Mouse (Mus musculus): ENCODE data around the gene Arntl. TPM values are rescaled to one million over a fixed set of nuclear protein-coding genes. Genes with fewer than 3 reads are reported as not detected.

Gene Arntl
- polyA plus RNA-seq, 1 experiment from 2014 or later, result 9.0 TPM

GRCm38 (mm10) chr7:113183787-113184186 is 23.5 kb upstream of the Arntl start:
- Histone ChIP-seq H3K9me3 (ENCODE audit: control insufficient read depth, low read length) (no peaks in the 10 kb centered on the region), H3K4me3 (ENCODE audit: low read depth, low read length) (no peak overlapping the region), H3K27ac (replicated peaks; ENCODE audit: low read depth, low read length) (no peak overlapping the region), H3K9ac (ENCODE audit: low read length) (no peak overlapping the region), H3K36me3 (ENCODE audit: control insufficient read depth, insufficient read depth, low read length) (no peaks in the 10 kb centered on the region), H3K4me1 (ENCODE audit: control insufficient read depth, insufficient read depth, low read length) (no peaks in the 10 kb centered on the region), H3K27me3 (ENCODE audit: control insufficient read depth, insufficient read depth, low read length) (no peaks in the 10 kb centered on the region), H3K4me2 (ENCODE audit: low read depth, severe bottlenecking) (no peak overlapping the region)
- WGBS, result 85% methylated on average over 8 of the region's 8 CpGs
- no peak for DNase-seq (ENCODE audit: low spot score)
- no peak for ATAC-seq (ENCODE audit: insufficient number of reproducible peaks, low FRiP score, low TSS enrichment, low read depth)

- DNase-seq (ENCODE audit: low spot score) (no peak), ATAC-seq (ENCODE audit: insufficient number of reproducible peaks, low FRiP score, low TSS enrichment, low read depth) (no peak)
These were observed 22.2 kb upstream of the Arntl start for GRCm38 (mm10) chr7:113185056-113185455.

GRCm38 (mm10) chr7:113186041-113186800 is 21.0 kb upstream of the Arntl start:
- 57% methylated on average over 10 of the region's 10 CpGs for WGBS
- Histone ChIP-seq H3K9me3 (ENCODE audit: control insufficient read depth, low read length) (no peaks in the 10 kb centered on the region), H3K4me1 (ENCODE audit: control insufficient read depth, insufficient read depth, low read length) (no peaks in the 10 kb centered on the region), H3K27me3 (ENCODE audit: control insufficient read depth, insufficient read depth, low read length) (no peaks in the 10 kb centered on the region), H3K4me3 (ENCODE audit: low read depth, low read length) (no peak overlapping the region), H3K4me2 (ENCODE audit: low read depth, severe bottlenecking) (no peak overlapping the region), H3K9ac (ENCODE audit: low read length) (no peak overlapping the region), H3K27ac (replicated peaks; ENCODE audit: low read depth, low read length) (no peak overlapping the region), H3K36me3 (ENCODE audit: control insufficient read depth, insufficient read depth, low read length) (no peaks in the 10 kb centered on the region)
- no peak for ATAC-seq (ENCODE audit: insufficient number of reproducible peaks, low FRiP score, low TSS enrichment, low read depth)
- DNase-seq (ENCODE audit: low spot score), result no peak

More at GRCm38 (mm10) chr7:113185056-113185455, 22.2 kb upstream of the Arntl start:
- no peak overlapping the region for H3K4me3 ChIP-seq (ENCODE audit: low read depth, low read length)
- no peaks in the 10 kb centered on the region for H3K27me3 ChIP-seq (ENCODE audit: control insufficient read depth, insufficient read depth, low read length)
- H3K4me2 ChIP-seq (ENCODE audit: low read depth, severe bottlenecking), result no peak overlapping the region
- H3K9me3 ChIP-seq (ENCODE audit: control insufficient read depth, low read length), result no peaks in the 10 kb centered on the region
- no peak overlapping the region for H3K27ac ChIP-seq (replicated peaks; ENCODE audit: low read depth, low read length)
- no peaks in the 10 kb centered on the region for H3K4me1 ChIP-seq (ENCODE audit: control insufficient read depth, insufficient read depth, low read length)
- H3K36me3 ChIP-seq (ENCODE audit: control insufficient read depth, insufficient read depth, low read length), result no peaks in the 10 kb centered on the region
- no peak overlapping the region for H3K9ac ChIP-seq (ENCODE audit: low read length)

GRCm38 (mm10) chr7:113188091-113188490 is 19.2 kb upstream of the Arntl start:
- Histone ChIP-seq H3K4me3 (ENCODE audit: low read depth, low read length) (no peak overlapping the region), H3K27me3 (ENCODE audit: control insufficient read depth, insufficient read depth, low read length) (no peaks in the 10 kb centered on the region), H3K27ac (replicated peaks; ENCODE audit: low read depth, low read length) (no peak overlapping the region), H3K4me2 (ENCODE audit: low read depth, severe bottlenecking) (no peak overlapping the region), H3K36me3 (ENCODE audit: control insufficient read depth, insufficient read depth, low read length) (no peaks in the 10 kb centered on the region), H3K9me3 (ENCODE audit: control insufficient read depth, low read length) (no peaks in the 10 kb centered on the region), H3K9ac (ENCODE audit: low read length) (no peak overlapping the region), H3K4me1 (ENCODE audit: control insufficient read depth, insufficient read depth, low read length) (no peaks in the 10 kb centered on the region)
- ATAC-seq (ENCODE audit: insufficient number of reproducible peaks, low FRiP score, low TSS enrichment, low read depth), result no peak
- no peak for DNase-seq (ENCODE audit: low spot score)
- 60% methylated on average over 2 of the region's 2 CpGs for WGBS

- no peaks in the 10 kb centered on the region for H3K9me3 ChIP-seq (ENCODE audit: control insufficient read depth, low read length)
- whole genome bisulfite sequencing, result 40% methylated on average over 9 of the region's 9 CpGs
These were observed 18.7 kb upstream of the Arntl start for GRCm38 (mm10) chr7:113188566-113188965.

GRCm38 (mm10) chr7:113191787-113192186 is 15.5 kb upstream of the Arntl start:
- DNase-seq (ENCODE audit: low spot score) (no peak), ATAC-seq (ENCODE audit: insufficient number of reproducible peaks, low FRiP score, low TSS enrichment, low read depth) (no peak)
- Histone ChIP-seq H3K4me1 (ENCODE audit: control insufficient read depth, insufficient read depth, low read length) (no peaks in the 10 kb centered on the region), H3K27ac (replicated peaks; ENCODE audit: low read depth, low read length) (no peak overlapping the region), H3K27me3 (ENCODE audit: control insufficient read depth, insufficient read depth, low read length) (no peaks in the 10 kb centered on the region), H3K4me2 (ENCODE audit: low read depth, severe bottlenecking) (no peak overlapping the region), H3K9me3 (ENCODE audit: control insufficient read depth, low read length) (no peaks in the 10 kb centered on the region), H3K4me3 (ENCODE audit: low read depth, low read length) (no peak overlapping the region), H3K36me3 (ENCODE audit: control insufficient read depth, insufficient read depth, low read length) (no peaks in the 10 kb centered on the region), H3K9ac (ENCODE audit: low read length) (no peak overlapping the region)
- 47% methylated on average over 1 of the region's 1 CpGs for WGBS

More at GRCm38 (mm10) chr7:113188566-113188965, 18.7 kb upstream of the Arntl start:
- H3K36me3 ChIP-seq (ENCODE audit: control insufficient read depth, insufficient read depth, low read length), result no peaks in the 10 kb centered on the region
- no peaks in the 10 kb centered on the region for H3K27me3 ChIP-seq (ENCODE audit: control insufficient read depth, insufficient read depth, low read length)
- ATAC-seq (ENCODE audit: insufficient number of reproducible peaks, low FRiP score, low TSS enrichment, low read depth), result no peak
- no peak overlapping the region for H3K4me2 ChIP-seq (ENCODE audit: low read depth, severe bottlenecking)
- H3K9ac ChIP-seq (ENCODE audit: low read length), result no peak overlapping the region
- H3K4me1 ChIP-seq (ENCODE audit: control insufficient read depth, insufficient read depth, low read length), result no peaks in the 10 kb centered on the region
- no peak overlapping the region for H3K4me3 ChIP-seq (ENCODE audit: low read depth, low read length)
- no peak for DNase-seq (ENCODE audit: low spot score)
- no peak overlapping the region for H3K27ac ChIP-seq (replicated peaks; ENCODE audit: low read depth, low read length)

GRCm38 (mm10) chr7:113192714-113193365 is 14.4 kb upstream of the Arntl start:
- DNase-seq (ENCODE audit: low spot score), result no peak
- Histone ChIP-seq H3K27ac (replicated peaks; ENCODE audit: low read depth, low read length) (no peak overlapping the region), H3K9me3 (ENCODE audit: control insufficient read depth, low read length) (no peaks in the 10 kb centered on the region), H3K36me3 (ENCODE audit: control insufficient read depth, insufficient read depth, low read length) (no peaks in the 10 kb centered on the region), H3K4me2 (ENCODE audit: low read depth, severe bottlenecking) (no peak overlapping the region), H3K4me3 (ENCODE audit: low read depth, low read length) (no peak overlapping the region), H3K27me3 (ENCODE audit: control insufficient read depth, insufficient read depth, low read length) (no peaks in the 10 kb centered on the region), H3K9ac (ENCODE audit: low read length) (no peak overlapping the region), H3K4me1 (ENCODE audit: control insufficient read depth, insufficient read depth, low read length) (peaks cover 3% of the 10 kb centered on the region; the same call in 1 of the 2 replicates)
- ATAC-seq (ENCODE audit: insufficient number of reproducible peaks, low FRiP score, low TSS enrichment, low read depth), result no peak
- 40% methylated on average over 8 of the region's 8 CpGs for WGBS

- Histone ChIP-seq H3K4me1 (ENCODE audit: control insufficient read depth, insufficient read depth, low read length) (peaks cover 3% of the 10 kb centered on the region; the same call in 1 of the 2 replicates), H3K4me2 (ENCODE audit: low read depth, severe bottlenecking) (no peak overlapping the region), H3K27me3 (ENCODE audit: control insufficient read depth, insufficient read depth, low read length) (no peaks in the 10 kb centered on the region), H3K9ac (ENCODE audit: low read length) (no peak overlapping the region), H3K4me3 (ENCODE audit: low read depth, low read length) (no peak overlapping the region), H3K27ac (replicated peaks; ENCODE audit: low read depth, low read length) (no peak overlapping the region), H3K9me3 (ENCODE audit: control insufficient read depth, low read length) (no peaks in the 10 kb centered on the region), H3K36me3 (ENCODE audit: control insufficient read depth, insufficient read depth, low read length) (no peaks in the 10 kb centered on the region)
- no peak for DNase-seq (ENCODE audit: low spot score)
- ATAC-seq (ENCODE audit: insufficient number of reproducible peaks, low FRiP score, low TSS enrichment, low read depth), result no peak
These were observed 13.4 kb upstream of the Arntl start for GRCm38 (mm10) chr7:113193872-113194271.

All from limb, embryonic 11.5 days (tissue).